10 mouse cellular contexts compared by ENCODE assay signal in the genomic region with DNA sequence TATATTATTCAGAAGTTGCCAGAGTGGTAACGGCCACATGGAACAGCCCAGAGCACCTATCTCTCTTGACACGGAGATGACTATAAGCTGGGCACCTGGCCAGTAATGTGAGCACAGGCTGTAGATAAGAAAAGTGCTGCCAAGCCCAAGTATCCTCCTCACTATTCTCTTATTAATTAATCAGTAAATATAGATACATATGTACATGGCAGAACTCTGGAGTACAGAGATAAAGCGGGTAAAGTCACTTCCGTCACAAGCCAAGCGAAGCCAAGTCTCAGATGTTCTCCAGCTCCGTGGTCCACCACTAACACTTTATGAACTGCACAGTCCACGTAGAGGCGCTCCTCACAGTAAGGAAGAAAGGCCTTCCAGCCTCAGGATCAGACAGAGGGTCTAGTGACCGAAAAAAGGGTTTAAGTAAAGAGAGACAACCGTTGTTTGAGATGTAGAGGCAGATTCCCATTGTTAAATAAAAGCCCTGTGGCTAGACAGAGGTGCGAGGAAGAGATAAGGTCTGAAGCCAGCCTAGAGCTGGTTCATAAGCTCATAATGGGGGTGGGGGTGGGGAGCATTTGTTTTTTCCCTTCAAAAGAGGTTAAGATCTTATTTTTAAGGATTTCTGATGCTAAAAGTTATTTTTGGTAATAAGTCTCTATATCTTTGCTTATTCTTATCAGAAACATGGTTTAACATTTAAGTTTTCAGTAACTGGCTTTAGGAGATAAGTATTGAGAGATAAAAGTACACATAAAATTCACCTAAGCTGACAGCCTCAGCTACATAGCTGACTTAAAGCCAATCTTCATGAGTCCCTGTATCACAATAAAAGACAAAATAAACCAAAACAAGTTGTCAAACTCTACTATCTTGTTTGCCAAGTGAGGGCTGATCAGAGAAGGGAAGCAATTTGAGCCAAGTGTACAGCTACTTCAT.
DNase-seq lines count a peak whose midpoint lies in the region; ATAC-seq and TF ChIP-seq lines count a peak whose summit lies in the region.
"Had no signal": no experiment of that assay in that cellular context is flagged by ENCODE, and none has a peak within 500 bp of the region (broad histone marks: within the 10 kb centered on the region; RNA-seq: fewer than 3 reads in every experiment).

No protein-coding gene starts in this region.

- peaks cover 15% of the 10 kb centered on the region for H3K79me2 ChIP-seq in liver, adult 2 months (ENCODE audit: control insufficient read depth, insufficient read depth, low read length)

- H3K4me3 ChIP-seq in kidney, embryonic 15.5 days (replicated peaks): no peak overlapping the region
- no peak overlapping the region for H3K4me3 ChIP-seq in liver, adult 2 months (ENCODE audit: insufficient read depth, low read depth, low read length)
- H3K4me3 ChIP-seq in stomach, embryonic 14.5 days (ENCODE audit: low read depth, low read length): no peak overlapping the region
- H3K4me3 ChIP-seq: hindbrain, embryonic 12.5 days; limb, embryonic 15.5 days had no signal

- WGBS in kidney, embryonic 15.5 days: 79% methylated on average over 11 of the region's 11 CpGs
- WGBS in liver, adult 2 months: 59% methylated on average over 11 of the region's 11 CpGs
- WGBS in stomach, embryonic 14.5 days: 68% methylated on average over 11 of the region's 11 CpGs

- H3K36me3 ChIP-seq in kidney, embryonic 15.5 days: no peaks in the 10 kb centered on the region
- no peaks in the 10 kb centered on the region; the same call in 1 of the 2 replicates for H3K36me3 ChIP-seq in liver, adult 2 months (ENCODE audit: control insufficient read depth, insufficient read depth, low read length)
- H3K36me3 ChIP-seq in stomach, embryonic 14.5 days (ENCODE audit: control insufficient read depth, insufficient read depth, low read length): no peaks in the 10 kb centered on the region
- H3K36me3 ChIP-seq: hindbrain, embryonic 12.5 days; limb, embryonic 15.5 days had no signal

- peaks cover 9% of the 10 kb centered on the region for H3K4me1 ChIP-seq in kidney, embryonic 15.5 days
- peaks cover 4% of the 10 kb centered on the region for H3K4me1 ChIP-seq in liver, adult 2 months (ENCODE audit: control insufficient read depth, insufficient read depth, low read length)
- H3K4me1 ChIP-seq in stomach, embryonic 14.5 days (ENCODE audit: control insufficient read depth, insufficient read depth, low read length): peaks cover 17% of the 10 kb centered on the region

- H3K9ac ChIP-seq in kidney, embryonic 15.5 days: no peak overlapping the region
- H3K9ac ChIP-seq in liver, adult 2 months (ENCODE audit: low read depth, low read length): no peak overlapping the region
- no peak overlapping the region for H3K9ac ChIP-seq in stomach, embryonic 14.5 days (replicated peaks; ENCODE audit: low read depth, low read length)
- H3K9ac ChIP-seq: hindbrain, embryonic 12.5 days; limb, embryonic 15.5 days had no signal

- ATAC-seq in kidney, embryonic 15.5 days (replicated peaks; ENCODE audit: low FRiP score): peak; percentile 76; the same call in 1 of the 2 replicates
- ATAC-seq in erythroblast, adult 5-6 weeks (replicated peaks; ENCODE audit: low FRiP score, poor library complexity, severe bottlenecking): peak; percentile 87
- peak; percentile 62; the same call in 1 of the 2 replicates for ATAC-seq in stomach, embryonic 14.5 days (ENCODE audit: insufficient number of reproducible peaks, insufficient read depth, low FRiP score, low read depth)

- no peak overlapping the region for H3K27ac ChIP-seq in kidney, embryonic 15.5 days
- H3K27ac ChIP-seq in liver, adult 2 months (replicated peaks; ENCODE audit: insufficient read depth, low read depth, low read length): no peak overlapping the region
- H3K27ac ChIP-seq in stomach, embryonic 14.5 days (ENCODE audit: low read length): no peak overlapping the region
- H3K27ac ChIP-seq: hindbrain, embryonic 12.5 days; limb, embryonic 15.5 days had no signal

- H3K9me3 ChIP-seq in kidney, embryonic 15.5 days (replicated peaks): no peaks in the 10 kb centered on the region
- no peaks in the 10 kb centered on the region for H3K9me3 ChIP-seq in stomach, embryonic 14.5 days (ENCODE audit: control insufficient read depth, low read depth, low read length)
- H3K9me3 ChIP-seq: hindbrain, embryonic 12.5 days; limb, embryonic 15.5 days had no signal

- no peak for TF ChIP-seq POLR2A in liver, adult 2 months (IDR thresholded peaks at IDR 0.05; ENCODE audit: extremely low read depth, insufficient read depth, low read length)

- H3K27me3 ChIP-seq in kidney, embryonic 15.5 days: peaks cover 21% of the 10 kb centered on the region
- no peaks in the 10 kb centered on the region for H3K27me3 ChIP-seq in liver, adult 2 months (ENCODE audit: control insufficient read depth, insufficient read depth, low read length)
- H3K27me3 ChIP-seq in stomach, embryonic 14.5 days (ENCODE audit: control insufficient read depth, insufficient read depth, low read length): no peaks in the 10 kb centered on the region
- H3K27me3 ChIP-seq: hindbrain, embryonic 12.5 days; limb, embryonic 15.5 days had no signal

- no peak for DNase-seq in kidney, adult 9 months
- DNase-seq in liver, adult 2 months (ENCODE audit: extremely low read depth, low read depth, low spot score): peak; percentile 42
- DNase-seq in urinary bladder, postnatal 10 days (ENCODE audit: low spot score): no peak
- no peak for DNase-seq in thymus, postnatal 36 days
- DNase-seq: embryo, embryonic 11 days had no signal

- no peak overlapping the region for H3K4me2 ChIP-seq in kidney, embryonic 15.5 days
- H3K4me2 ChIP-seq in stomach, embryonic 14.5 days (replicated peaks; ENCODE audit: low read depth, low read length): no peak overlapping the region
- H3K4me2 ChIP-seq: hindbrain, embryonic 12.5 days; limb, embryonic 15.5 days had no signal

- TF ChIP-seq CTCF in liver, adult 2 months (IDR thresholded peaks at IDR 0.05; ENCODE audit: low read depth, low read length): no peak
